Mouse (Mus musculus) stomach, postnatal 0 days (tissue): ENCODE data around the gene Rragc.

ENCODE experiments used
- CTCF ChIP-seq: IDR thresholded peaks from 2 replicates; pipeline ENCODE4 v1.5.1; 2016; ENCODE audit warnings: antibody characterized with exemption, low read depth, mild to moderate bottlenecking, moderate library complexity
- EP300 ChIP-seq: optimal IDR thresholded peaks from 2 replicates; pipeline ENCODE3; 2016; ENCODE audit warnings: antibody characterized with exemption

DNA sequence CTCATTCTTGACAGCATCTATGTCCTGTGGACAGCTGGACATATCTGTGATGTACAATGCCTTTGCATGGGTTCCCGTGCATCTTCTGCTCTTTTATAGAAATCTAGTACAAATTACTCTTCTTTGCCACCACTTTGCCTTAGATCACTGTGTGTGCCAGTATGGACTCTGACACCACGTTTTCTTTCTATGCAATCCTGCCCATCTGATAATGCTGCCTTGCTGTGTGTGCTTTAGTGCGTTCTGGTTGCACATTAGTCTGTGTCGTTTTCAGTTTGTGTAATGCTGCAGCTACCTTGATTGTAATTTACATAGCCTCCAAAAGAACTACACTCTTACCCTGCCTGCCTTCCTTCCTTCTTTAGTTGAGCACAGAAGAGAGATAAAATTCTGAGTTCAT is 5.7 kb upstream of the Rragc start:
- no peak for TF ChIP-seq CTCF
- no peak for TF ChIP-seq EP300
